ENCODE assay signal across 9 mouse cellular contexts in genomic region chr5:143423899-143424519, GRCm38 (mm10). TPM values are rescaled to one million over a fixed set of nuclear protein-coding genes. Genes with fewer than 3 reads are reported as not detected.
DNase-seq lines count a peak whose midpoint lies in the region; ATAC-seq lines count a peak whose summit lies in the region.
"Had no signal": no experiment of that assay in that cellular context is flagged by ENCODE, and none has a peak within 500 bp of the region (broad histone marks: within the 10 kb centered on the region; RNA-seq: fewer than 3 reads in every experiment).

No protein-coding gene starts in this region.

- H3K9ac ChIP-seq in lung, embryonic 16.5 days (ENCODE audit: low read length): no peak overlapping the region

- no peaks in the 10 kb centered on the region for H3K9me3 ChIP-seq in lung, embryonic 16.5 days (ENCODE audit: control insufficient read depth, low read length)
- H3K9me3 ChIP-seq: megakaryocyte, embryonic 14.5 days had no signal

- peak; percentile 62; the same call in 1 of the 2 replicates for ATAC-seq in lung, embryonic 16.5 days (ENCODE audit: low read depth)

- H3K4me3 ChIP-seq in lung, embryonic 16.5 days (ENCODE audit: low read length): no peak overlapping the region
- H3K4me3 ChIP-seq: megakaryocyte, embryonic 14.5 days had no signal

- DNase-seq in gastrocnemius, adult 18-20 months (ENCODE audit: low spot score): peak; percentile 69
- no peak for DNase-seq in gastrocnemius, postnatal 25 days
- peak; percentile 59 for DNase-seq in ES-CJ7 (ENCODE audit: low read depth, low spot score)
- DNase-seq in cerebellum, adult 11-12 months: peak; percentile 28
- DNase-seq in gastrocnemius, postnatal 10 days: peak; percentile 62
- DNase-seq in kidney, postnatal 14 days: peak; percentile 65
- DNase-seq in spleen, postnatal 14 days (ENCODE audit: low spot score in 2 of 2): peak; percentile 40 to 59

- no peaks in the 10 kb centered on the region for H3K4me1 ChIP-seq in lung, embryonic 16.5 days (replicated peaks; ENCODE audit: control insufficient read depth, insufficient read depth, low read length)

- no peak overlapping the region for H3K4me2 ChIP-seq in lung, embryonic 16.5 days (ENCODE audit: low read depth, low read length)

- WGBS in lung, embryonic 16.5 days: 22% methylated on average over 6 of the region's 6 CpGs

- H3K36me3 ChIP-seq in lung, embryonic 16.5 days (ENCODE audit: control insufficient read depth, insufficient read depth, low read length): peaks cover 20% of the 10 kb centered on the region

- no peak overlapping the region for H3K27ac ChIP-seq in lung, embryonic 16.5 days (ENCODE audit: low read length)

- H3K27me3 ChIP-seq in lung, embryonic 16.5 days (ENCODE audit: control insufficient read depth, insufficient read depth, low read depth, low read length): no peaks in the 10 kb centered on the region
- H3K27me3 ChIP-seq: megakaryocyte, embryonic 14.5 days had no signal

RNA-seq across cellular contexts. Expression of gene Kdelr2, which starts 20.4 kb away (rescaled TPM):
- 10 to 100 TPM; 32.2 to 32.5 TPM for total RNA-seq in gastrocnemius, adult 18-20 months (2021)
- 10 to 100 TPM; 34.1 to 40.0 TPM for total RNA-seq in gastrocnemius, postnatal 25 days (2021)
- 100 to 1,000 TPM in 1 of 2 experiments, 10 to 100 TPM in 1; 89.0 to 110 TPM for total RNA-seq in gastrocnemius, postnatal 10 days (2021)
- polyA plus RNA-seq in lung, embryonic 16.5 days (2015; fragmentation: Nextera tagmentation; extraction: Ambion mirVana): 320 and 341 TPM in 2 replicates

RNA-seq across cellular contexts. Expression of gene Daglb, which starts 40.4 kb away (rescaled TPM):
- total RNA-seq in gastrocnemius, adult 18-20 months (2021): 1 to 10 TPM; 9.3 to 9.5 TPM
- 1 to 10 TPM; 6.0 to 7.2 TPM for total RNA-seq in gastrocnemius, postnatal 25 days (2021)
- 1 to 10 TPM; 4.2 to 5.7 TPM for total RNA-seq in gastrocnemius, postnatal 10 days (2021)
- polyA plus RNA-seq in lung, embryonic 16.5 days (2015; fragmentation: Nextera tagmentation; extraction: Ambion mirVana): 8.4 TPM in 2 replicates
